Mouse (Mus musculus): ENCODE data around the gene Gnb5.

DNA sequence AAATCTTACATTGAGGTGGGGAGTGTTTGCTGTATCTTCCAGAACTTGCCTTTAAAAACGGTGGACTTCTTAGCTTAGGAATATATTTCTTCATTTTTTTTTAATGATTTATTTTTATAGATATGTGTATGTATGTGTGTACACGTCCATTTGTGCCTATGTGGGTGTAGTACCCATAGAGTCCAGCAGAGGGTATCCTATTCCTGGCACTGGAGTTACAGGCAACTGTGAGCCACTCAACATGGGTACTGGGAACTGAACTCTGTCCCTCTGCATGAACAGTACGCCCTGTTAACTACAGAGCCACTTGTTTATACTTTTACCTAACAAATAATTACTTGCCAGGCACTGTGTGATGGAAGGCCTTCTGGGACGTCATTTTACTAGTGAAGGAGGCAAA, 46.4 kb upstream of the Gnb5 start:
- peak; percentile 50 for TF ChIP-seq CTCF (IDR thresholded peaks at IDR 0.05; ENCODE audit: low read depth)
- TF ChIP-seq EP300 (IDR thresholded peaks at IDR 0.05; ENCODE audit: low read depth), result no peak
